22 mouse cellular contexts compared by ENCODE assay signal in the genomic region with DNA sequence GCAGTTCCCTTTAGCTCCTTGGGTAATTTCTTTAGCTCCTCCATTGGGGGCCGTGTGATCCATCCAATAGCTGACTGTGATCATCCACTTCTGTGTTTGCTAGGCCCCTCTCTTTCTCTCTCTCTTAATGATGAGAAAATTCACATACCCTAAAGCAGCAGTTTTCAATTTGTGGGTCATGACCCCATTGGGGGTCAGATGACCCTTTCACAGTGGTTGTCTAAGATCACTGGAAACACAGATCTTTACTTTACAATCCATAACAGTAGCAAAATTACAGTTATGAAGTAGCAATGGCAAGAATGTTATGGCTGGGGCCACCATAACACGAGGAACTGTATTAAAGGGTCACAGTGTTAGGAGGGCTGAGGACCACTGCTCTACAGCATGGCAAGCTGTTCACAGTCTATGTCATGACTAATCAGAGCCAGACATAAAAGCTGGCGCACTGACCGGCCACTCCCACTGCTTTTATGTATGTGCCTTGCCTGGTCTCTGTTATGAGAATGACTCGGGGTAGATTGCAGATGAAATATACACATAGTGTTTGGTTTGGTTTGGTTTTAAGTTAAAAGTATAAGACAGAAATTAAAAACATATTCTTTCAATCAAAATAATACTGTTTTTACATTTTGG. TPM values are rescaled to one million over a fixed set of nuclear protein-coding genes. Genes with fewer than 3 reads are reported as not detected.
A peak's percentile ranks its signal among the peaks of the same experiment; 100 is the strongest.
DNase-seq lines count a peak whose midpoint lies in the region; ATAC-seq lines count a peak whose summit lies in the region.
"Had no signal": no experiment of that assay in that cellular context is flagged by ENCODE, and none has a peak within 500 bp of the region (broad histone marks: within the 10 kb centered on the region; RNA-seq: fewer than 3 reads in every experiment).

No protein-coding gene starts in this region.

- H3K27me3 ChIP-seq in forebrain, embryonic 10.5 days (ENCODE audit: poor library complexity, severe bottlenecking): peaks cover 12% of the 10 kb centered on the region; the same call in 1 of the 2 replicates
- H3K27me3 ChIP-seq in forebrain, embryonic 15.5 days: no peaks in the 10 kb centered on the region
- H3K27me3 ChIP-seq in liver, embryonic 12.5 days (replicated peaks): no peaks in the 10 kb centered on the region
- H3K27me3 ChIP-seq: lung, embryonic 15.5 days had no signal

- H3K27ac ChIP-seq in forebrain, embryonic 10.5 days: no peak overlapping the region
- H3K27ac ChIP-seq in forebrain, embryonic 15.5 days (replicated peaks): no peak overlapping the region
- 0 out of 2 replicates have a peak overlapping the region, but pooled peaks have one; percentile 22 for H3K27ac ChIP-seq in liver, embryonic 12.5 days
- H3K27ac ChIP-seq: forebrain, embryonic 12.5 days; gastrocnemius, adult 2 months; heart, embryonic 10.5 days; lung, embryonic 15.5 days had no signal

- H3K4me3 ChIP-seq in forebrain, embryonic 10.5 days: no peak overlapping the region
- no peak overlapping the region for H3K4me3 ChIP-seq in forebrain, embryonic 15.5 days
- no peak overlapping the region for H3K4me3 ChIP-seq in liver, embryonic 12.5 days
- H3K4me3 ChIP-seq: forebrain, embryonic 12.5 days; gastrocnemius, adult 2 months; heart, embryonic 10.5 days; lung, embryonic 15.5 days had no signal

- no peak overlapping the region for H3K9ac ChIP-seq in forebrain, embryonic 15.5 days (replicated peaks)
- no peak overlapping the region for H3K9ac ChIP-seq in liver, embryonic 12.5 days
- H3K9ac ChIP-seq: forebrain, embryonic 12.5 days; lung, embryonic 15.5 days had no signal

- H3K4me1 ChIP-seq in forebrain, embryonic 10.5 days: peaks cover 14% of the 10 kb centered on the region
- peaks cover 1% of the 10 kb centered on the region; the same call in 1 of the 2 replicates for H3K4me1 ChIP-seq in forebrain, embryonic 15.5 days
- peaks cover 54% of the 10 kb centered on the region for H3K4me1 ChIP-seq in liver, embryonic 12.5 days
- H3K4me1 ChIP-seq: lung, embryonic 15.5 days had no signal

- H3K36me3 ChIP-seq in forebrain, embryonic 10.5 days (replicated peaks): no peaks in the 10 kb centered on the region
- no peaks in the 10 kb centered on the region for H3K36me3 ChIP-seq in forebrain, embryonic 15.5 days
- no peaks in the 10 kb centered on the region for H3K36me3 ChIP-seq in liver, embryonic 12.5 days
- H3K36me3 ChIP-seq: forebrain, embryonic 12.5 days; heart, embryonic 10.5 days; lung, embryonic 15.5 days had no signal

- 60% methylated on average over 5 of the region's 5 CpGs for WGBS in forebrain, embryonic 10.5 days
- 86% methylated on average over 5 of the region's 5 CpGs for WGBS in forebrain, embryonic 15.5 days
- 73% methylated on average over 5 of the region's 5 CpGs for WGBS in liver, embryonic 12.5 days (ENCODE audit: insufficient replicate concordance)

- DNase-seq in forebrain, embryonic 10.5 days (ENCODE audit: extremely low spot score, low spot score): peak; percentile 41
- peak; percentile 53 for DNase-seq in 3T3-L1 (ENCODE audit: low read depth, low spot score)
- peak; percentile 62 for DNase-seq in embryo, embryonic 9.5 days (ENCODE audit: extremely low spot score)
- no peak for DNase-seq in heart, adult 18-20 months
- DNase-seq in kidney, postnatal 4 days: no peak
- no peak for DNase-seq in lung, postnatal 14 days
- DNase-seq: adrenal gland, adult 2 months; cerebellum, adult 11 months; cerebellum, postnatal 14 days; gastrocnemius, adult 2 months; kidney, postnatal 25 days; layer of hippocampus, postnatal 36 days; left cerebral cortex, postnatal 4 days; lung, postnatal 4 days; right cerebral cortex, postnatal 14 days had no signal

- no peak overlapping the region for H3K4me2 ChIP-seq in forebrain, embryonic 15.5 days (replicated peaks)
- no peak overlapping the region for H3K4me2 ChIP-seq in liver, embryonic 12.5 days
- H3K4me2 ChIP-seq: forebrain, embryonic 12.5 days; lung, embryonic 15.5 days; midbrain, embryonic 11.5 days had no signal

- no peak for ATAC-seq in forebrain, embryonic 15.5 days (replicated peaks)
- peak; percentile 50; the same call in 1 of the 2 replicates for ATAC-seq in liver, embryonic 12.5 days
- ATAC-seq: intestine, postnatal 0 days had no signal

- no peaks in the 10 kb centered on the region for H3K9me3 ChIP-seq in forebrain, embryonic 10.5 days
- H3K9me3 ChIP-seq in forebrain, embryonic 15.5 days: no peaks in the 10 kb centered on the region
- no peaks in the 10 kb centered on the region for H3K9me3 ChIP-seq in liver, embryonic 12.5 days (replicated peaks)
- H3K9me3 ChIP-seq: forebrain, embryonic 12.5 days; heart, embryonic 10.5 days; lung, embryonic 15.5 days had no signal

RNA-seq across cellular contexts. Expression of a gene that starts 13.0 kb away (rescaled TPM):
- polyA plus RNA-seq in forebrain, embryonic 10.5 days (2016; fragmentation: Nextera tagmentation; extraction: Ambion mirVana): 235 and 247 TPM in 2 replicates
- 166 and 170 TPM in 2 replicates for polyA plus RNA-seq in forebrain, embryonic 15.5 days (2015; fragmentation: Nextera tagmentation; extraction: Ambion mirVana)
- polyA plus RNA-seq in liver, embryonic 12.5 days (2016; fragmentation: Nextera tagmentation; extraction: Ambion mirVana): 290 and 301 TPM in 2 replicates
- total RNA-seq in heart, adult 18-20 months (2021): 100 to 1,000 TPM; 112 to 116 TPM

Comparison
In these comparisons a context has a peak if more than half of its experiments do, and no peak if none do; other contexts are left out.
1. DNase-seq: peak in forebrain, embryonic 10.5 days (single experiment), 3T3-L1 (single experiment) and embryo, embryonic 9.5 days (single experiment); none in heart, adult 18-20 months (0 of 2), kidney, postnatal 4 days (0 of 2) and lung, postnatal 14 days (single experiment).